1 mouse cellular context compared by ENCODE assay signal in genomic region chr13:55513828-55514227, GRCm38 (mm10).
TF ChIP-seq lines count a peak whose summit lies in the region.

No protein-coding gene starts in this region.

TF ChIP-seq in CH12.LX, 34 proteins besides CTCF, POLR2A, EP300 and RAD21 (continued from another document):
- no peak for TF ChIP-seq PAX5 (IDR thresholded peaks at IDR 0.05; ENCODE audit: low read length)
- TF ChIP-seq ZNF384 (IDR thresholded peaks at IDR 0.05; ENCODE audit: low read depth, low read length) = no peak
- TF ChIP-seq USF2 (conservative IDR thresholded peaks at IDR 0.05; ENCODE audit: low read depth, low read length) = no peak
